Mouse (Mus musculus) gastrocnemius, adult 2 months (tissue): ENCODE data around the gene Tmem245. TPM values are rescaled to one million over a fixed set of nuclear protein-coding genes. Genes with fewer than 3 reads are reported as not detected.

Source experiments
- DNase-seq: peaks from one replicate; pipeline ENCODE4 v3.0.0; 2022
- H3K27ac ChIP-seq: fragments of 200-600 bp; 2 replicates; pipeline ENCODE4 v1.8.1; 2022; ENCODE audit warnings: mild to moderate bottlenecking
- H3K4me3 ChIP-seq: fragments of 200-600 bp; 2 replicates; pipeline ENCODE4 v1.8.1; 2022; ENCODE audit warnings: mild to moderate bottlenecking, moderate library complexity
- CTCF ChIP-seq: fragments of 200-600 bp; IDR thresholded peaks from 2 replicates; pipeline ENCODE4 v1.8.1; 2022; ENCODE audit warnings: antibody characterized with exemption, mild to moderate bottlenecking, moderate library complexity
- intact Hi-C: fragments of 180-260 bp; cut with DNase I; formaldehyde crosslinking; loops from one replicate; pipeline ENCODE4 v1.15.1; 2025
- microRNA-seq: library from miRNA; unstranded; fragments of <30 nt; microRNA quantifications from one replicate; pipeline ENCODE4 v1.2.0, GENCODE M21; 2021
- total RNA-seq, 2 experiments: library from RNA; stranded (reverse); gene quantifications; 2 replicates each; pipeline ENCODE4 v1.2.3; 2021

Tmem245 gene
- total RNA-seq, 2 experiments from 2014 or later = 18.0 to 24.6 TPM

- no peak overlapping the region for H3K4me3 ChIP-seq
- H3K27ac ChIP-seq = no peak overlapping the region
- no peak for DNase-seq
- TF ChIP-seq CTCF = no peak
- intact Hi-C loops = no loop called here
These were observed 99.8 kb downstream of the Tmem245 start for GRCm38 (mm10) chr4:56847400-56847799.

GRCm38 (mm10) chr4:56845896-56846533 lies 101.2 kb downstream of the Tmem245 start:
- no peak for DNase-seq
- Histone ChIP-seq H3K4me3 (no peak overlapping the region), H3K27ac (no peak overlapping the region)
- no peak for TF ChIP-seq CTCF
- intact Hi-C loops = no loop called here

- TF ChIP-seq CTCF = no peak
- no peak for DNase-seq
- Histone ChIP-seq H3K27ac (no peak overlapping the region), H3K4me3 (no peak overlapping the region)
- intact Hi-C loops = no loop called here
These were observed 102.3 kb downstream of the Tmem245 start for GRCm38 (mm10) chr4:56844911-56845310.

GRCm38 (mm10) chr4:56843963-56844362 lies 103.3 kb downstream of the Tmem245 start:
- DNase-seq = no peak
- Histone ChIP-seq H3K27ac (no peak overlapping the region), H3K4me3 (no peak overlapping the region)
- intact Hi-C loops = no loop called here
- peak; percentile 26; the same call in 1 of the 2 replicates for TF ChIP-seq CTCF

- Histone ChIP-seq H3K27ac (no peak overlapping the region), H3K4me3 (no peak overlapping the region)
- intact Hi-C loops = no loop called here
- TF ChIP-seq CTCF = no peak
- no peak for DNase-seq
These were observed 104.7 kb downstream of the Tmem245 start for GRCm38 (mm10) chr4:56842501-56842900.

GRCm38 (mm10) chr4:56840297-56840696 lies 106.9 kb downstream of the Tmem245 start:
- DNase-seq = no peak
- Histone ChIP-seq H3K4me3 (no peak overlapping the region), H3K27ac (no peak overlapping the region)
- intact Hi-C loops = no loop called here
- TF ChIP-seq CTCF = no peak

- intact Hi-C loops = no loop called here
- no peak overlapping the region for H3K4me3 ChIP-seq
- no peak for DNase-seq
- TF ChIP-seq CTCF = no peak
- no peak overlapping the region for H3K27ac ChIP-seq
These were observed 109.6 kb downstream of the Tmem245 start for GRCm38 (mm10) chr4:56837661-56838060.

GRCm38 (mm10) chr4:56831998-56832397 lies 115.2 kb downstream of the Tmem245 start:
- intact Hi-C loops = no loop called here
- TF ChIP-seq CTCF = no peak
- no peak overlapping the region for H3K27ac ChIP-seq
- H3K4me3 ChIP-seq = no peak overlapping the region
- no peak for DNase-seq

- H3K27ac ChIP-seq = no peak overlapping the region
These were observed 116.1 kb downstream of the Tmem245 start for GRCm38 (mm10) chr4:56831013-56831609.

GRCm38 (mm10) chr4:56829511-56829921 lies 117.7 kb downstream of the Tmem245 start:
- H3K27ac ChIP-seq = peak overlapping the region; percentile 32; the same call in 1 of the 2 replicates
- intact Hi-C loops = no loop called here
- peak overlapping the region; percentile 26 for H3K4me3 ChIP-seq
- peak; percentile 65 for DNase-seq
- no peak for TF ChIP-seq CTCF

More at GRCm38 (mm10) chr4:56831013-56831609, 116.1 kb downstream of the Tmem245 start:
- TF ChIP-seq CTCF = no peak
- DNase-seq = no peak
- intact Hi-C loops = no loop called here
- no peak overlapping the region for H3K4me3 ChIP-seq

- intact Hi-C loops = no loop called here
- no peak for TF ChIP-seq CTCF
- Histone ChIP-seq H3K4me3 (no peak overlapping the region), H3K27ac (peak overlapping the region; percentile 32; the same call in 1 of the 2 replicates)
- DNase-seq = no peak
These were observed 118.3 kb downstream of the Tmem245 start for GRCm38 (mm10) chr4:56828932-56829331.

- Histone ChIP-seq H3K4me3 (no peak overlapping the region), H3K27ac (no peak overlapping the region)
- no peak for DNase-seq
- TF ChIP-seq CTCF = no peak
- intact Hi-C loops = no loop called here
These were observed 123.0 kb downstream of the Tmem245 start for GRCm38 (mm10) chr4:56824231-56824630.

- intact Hi-C loops = no loop called here
- Histone ChIP-seq H3K27ac (peak overlapping the region; percentile 65), H3K4me3 (no peak overlapping the region)
- TF ChIP-seq CTCF = peak; percentile 82
- no peak for DNase-seq
These were observed 127.2 kb downstream of the Tmem245 start for GRCm38 (mm10) chr4:56820017-56820550.

Small RNA genes within 50 kb of the gene (microRNA-seq; reads per million reads assigned to microRNA genes)
- gene Mir32 = 55.6 reads per million, percentile 33 among the genes with 10 or more reads in this experiment

Other genes with a start within 250 kb of the Tmem245 start
- gene Gm26657, start 207.4 kb downstream of the Tmem245 start, total RNA-seq = not detected
- not detected for gene Actl7b, start 206.0 kb downstream of the Tmem245 start, total RNA-seq
- gene Actl7a, start 204.0 kb downstream of the Tmem245 start, total RNA-seq = not detected
- 10 to 100 TPM; 21.2 to 27.4 TPM for gene Elp1, start 145.1 kb downstream of the Tmem245 start, total RNA-seq
- gene Fam206a, start 145.1 kb downstream of the Tmem245 start, total RNA-seq = 1 to 10 TPM; 1.6 to 2.0 TPM
- 10 to 100 TPM in 1 of 2 experiments, 1 to 10 TPM in 1; 9.0 to 12.6 TPM for gene Ctnnal1, start 82.2 kb downstream of the Tmem245 start, total RNA-seq
- gene Frrs1l, start 43.0 kb upstream of the Tmem245 start, total RNA-seq = under 1 TPM in 1 of 2 experiments, not detected in 1; 0.03 TPM
- 1 to 10 TPM; 2.5 to 3.1 TPM for gene Epb41l4b, start 196.0 kb upstream of the Tmem245 start, total RNA-seq